Mouse (Mus musculus) midbrain, embryonic 13.5 days (tissue): ENCODE results near the gene Dock4. TPM values are rescaled to one million over a fixed set of nuclear protein-coding genes. Genes with fewer than 3 reads are reported as not detected.

ENCODE experiments used
- ATAC-seq: fragments of 200-750 bp; cut with Nextera tagmentation; 2 replicates; pipeline ENCODE4 v1.8.0; 2017; ENCODE audit warnings: mild to moderate bottlenecking, moderate TSS enrichment, moderate library complexity
- H3K27ac ChIP-seq: fragments of 300-500 bp; sonication (generic); 2 replicates; pipeline ENCODE4 v1.5.1; 2015; ENCODE audit warnings: inconsistent platforms, mild to moderate bottlenecking, moderate library complexity
- H3K27me3 ChIP-seq: fragments of 300-500 bp; sonication (generic); 2 replicates; pipeline ENCODE4 v1.6.1; 2015; ENCODE audit warnings: mild to moderate bottlenecking, inconsistent platforms
- H3K36me3 ChIP-seq: fragments of 300-500 bp; sonication (generic); 2 replicates; pipeline ENCODE4 v1.6.1; 2015; ENCODE audit warnings: mild to moderate bottlenecking, inconsistent platforms
- H3K4me1 ChIP-seq: fragments of 300-500 bp; sonication (generic); replicated peaks from 2 replicates; pipeline ENCODE4 v1.6.1; 2015; ENCODE audit warnings: inconsistent platforms
- H3K4me2 ChIP-seq: fragments of 300-500 bp; sonication (generic); replicated peaks from 2 replicates; pipeline ENCODE4 v1.6.1; 2015; ENCODE audit warnings: moderate library complexity, mild to moderate bottlenecking, inconsistent platforms
- H3K4me3 ChIP-seq: fragments of 300-500 bp; sonication (generic); replicated peaks from 2 replicates; pipeline ENCODE4 v1.5.1; 2015; ENCODE audit warnings: mild to moderate bottlenecking, inconsistent platforms
- H3K9ac ChIP-seq: fragments of 300-500 bp; sonication (generic); replicated peaks from 2 replicates; pipeline ENCODE4 v1.6.1; 2015; ENCODE audit warnings: mild to moderate bottlenecking, inconsistent platforms
- H3K9me3 ChIP-seq: fragments of 300-500 bp; sonication (generic); 2 replicates; pipeline ENCODE4 v1.6.1; 2016; ENCODE audit warnings: mild to moderate bottlenecking, inconsistent platforms
- whole genome bisulfite sequencing: fragments of 180-500 bp; shearing (Covaris S2); methylation state at CpG from one replicate; pipeline ENCODE4 v1.1.7; 2015; 5-methylcytosine and 5-hydroxymethylcytosine counted together
- polyA plus RNA-seq: library from polyadenylated mRNA; unstranded; fragments of >200 nt; fragmentation: Nextera tagmentation; extraction: Ambion mirVana; gene quantifications from 2 replicates; pipeline ENCODE4 v1.2.1, GENCODE M21; 2015

The Dock4 gene
- polyA plus RNA-seq, 1 experiment from 2014 or later, result 38.4 TPM

DNA sequence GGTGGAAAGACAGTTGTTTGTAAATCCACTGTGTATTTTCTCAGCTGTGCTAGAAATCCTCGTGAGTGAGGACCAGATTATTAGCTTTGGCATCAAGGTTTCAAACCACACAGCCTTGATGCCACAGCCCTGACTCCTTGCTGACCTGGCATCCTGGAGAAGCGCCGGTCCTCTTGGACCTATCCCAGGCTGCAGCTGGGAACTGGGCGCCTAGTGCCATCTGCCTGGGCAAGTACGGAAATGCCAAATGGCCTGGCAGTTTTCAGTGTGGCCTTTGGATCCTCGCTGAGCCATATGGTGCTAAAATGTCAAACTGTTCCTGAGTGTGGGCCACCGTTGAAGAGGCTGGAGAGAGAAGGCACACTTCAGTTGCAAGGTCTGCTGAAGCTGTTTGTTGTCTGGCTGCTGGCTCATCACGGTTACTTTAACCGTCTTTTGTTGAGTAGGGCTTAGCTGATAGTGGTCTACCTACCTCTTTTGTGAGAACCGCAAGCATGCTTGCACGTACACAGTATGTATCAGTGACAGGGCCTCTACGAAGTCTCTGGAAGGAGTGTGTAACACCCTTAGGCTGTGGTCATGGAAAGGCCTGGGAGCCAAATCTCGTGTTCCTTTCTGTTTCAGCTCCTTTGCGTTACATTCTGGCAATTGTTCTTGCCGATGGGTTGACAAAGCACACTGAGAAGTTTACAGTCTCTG, 53.3 kb downstream of the Dock4 start:
- WGBS, result 70% methylated on average over 15 of the region's 15 CpGs
- no peak overlapping the region for H3K27ac ChIP-seq
- H3K4me3 ChIP-seq, result no peak overlapping the region
- H3K4me2 ChIP-seq, result no peak overlapping the region
- ATAC-seq, result 0 out of 2 replicates have a peak, but pooled peaks have one; percentile 37
- no peak overlapping the region for H3K9ac ChIP-seq
- H3K4me1 ChIP-seq, result peaks cover 30% of the 10 kb centered on the region
- H3K9me3 ChIP-seq, result no peaks in the 10 kb centered on the region
- H3K27me3 ChIP-seq, result no peaks in the 10 kb centered on the region
- no peaks in the 10 kb centered on the region for H3K36me3 ChIP-seq

DNA sequence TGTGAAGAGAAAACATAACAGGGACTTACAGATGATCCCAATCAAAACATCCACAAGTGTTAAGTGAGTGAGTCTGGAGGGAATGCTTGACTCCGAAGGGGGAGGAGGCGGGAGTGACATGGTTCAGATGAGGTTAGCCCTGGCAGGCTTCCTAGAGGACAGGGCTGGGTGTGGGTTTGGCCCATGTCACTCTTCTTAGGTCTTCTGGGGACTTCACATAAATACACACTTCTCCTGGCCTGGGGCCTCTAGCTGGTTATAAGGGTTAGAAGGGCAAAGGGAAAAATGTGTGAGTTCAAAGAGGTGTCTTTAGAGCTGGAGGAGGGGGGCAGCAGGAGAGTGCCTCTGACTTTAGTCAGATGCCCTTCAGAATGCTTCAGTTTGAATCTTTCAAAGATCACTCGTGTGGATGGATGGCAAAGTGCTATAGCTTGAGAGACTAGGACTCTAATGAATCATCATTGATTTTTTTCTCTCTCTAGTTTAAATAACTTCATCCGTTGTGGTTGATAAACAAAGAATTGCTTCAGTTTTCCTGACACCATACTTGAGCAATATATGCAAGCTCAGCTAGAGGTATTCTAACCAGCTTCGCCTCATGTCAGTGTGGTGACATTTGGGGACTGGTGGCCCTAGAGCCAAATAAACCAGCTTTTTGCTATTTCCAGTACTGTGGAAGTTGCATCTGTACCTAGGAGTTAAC, 54.0 kb downstream of the Dock4 start:
- H3K4me1 ChIP-seq, result peaks cover 30% of the 10 kb centered on the region

DNA sequence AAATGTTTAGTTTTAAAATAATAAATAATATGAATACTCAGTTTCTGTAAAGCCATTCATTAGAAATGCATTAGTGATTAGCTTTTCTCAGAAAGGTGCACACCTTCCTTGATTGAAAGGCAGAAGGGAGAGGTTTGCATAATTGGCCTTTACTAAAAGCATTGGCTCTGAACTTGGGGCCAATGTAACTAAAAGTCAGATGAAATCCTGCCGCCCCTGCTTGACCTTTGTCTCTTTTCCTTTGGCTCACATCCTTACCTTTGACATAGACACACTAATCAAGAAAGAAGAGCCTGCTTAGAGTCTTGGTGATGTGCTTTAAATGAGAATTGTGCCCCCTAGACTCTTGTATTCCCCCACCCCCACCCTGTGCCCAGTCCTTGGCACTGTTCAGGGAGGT, 55.4 kb downstream of the Dock4 start:
- no peaks in the 10 kb centered on the region for H3K9me3 ChIP-seq
- WGBS, result 94% methylated on average over 1 of the region's 1 CpGs

More for the DNA sequence above, 54.0 kb downstream of the Dock4 start:
- H3K9ac ChIP-seq, result no peak overlapping the region
- H3K4me2 ChIP-seq, result no peak overlapping the region
- H3K9me3 ChIP-seq, result no peaks in the 10 kb centered on the region
- H3K4me3 ChIP-seq, result no peak overlapping the region
- H3K27ac ChIP-seq, result no peak overlapping the region
- H3K27me3 ChIP-seq, result no peaks in the 10 kb centered on the region
- WGBS, result 82% methylated on average over 5 of the region's 5 CpGs
- no peaks in the 10 kb centered on the region for H3K36me3 ChIP-seq
- ATAC-seq, result no peak

DNA sequence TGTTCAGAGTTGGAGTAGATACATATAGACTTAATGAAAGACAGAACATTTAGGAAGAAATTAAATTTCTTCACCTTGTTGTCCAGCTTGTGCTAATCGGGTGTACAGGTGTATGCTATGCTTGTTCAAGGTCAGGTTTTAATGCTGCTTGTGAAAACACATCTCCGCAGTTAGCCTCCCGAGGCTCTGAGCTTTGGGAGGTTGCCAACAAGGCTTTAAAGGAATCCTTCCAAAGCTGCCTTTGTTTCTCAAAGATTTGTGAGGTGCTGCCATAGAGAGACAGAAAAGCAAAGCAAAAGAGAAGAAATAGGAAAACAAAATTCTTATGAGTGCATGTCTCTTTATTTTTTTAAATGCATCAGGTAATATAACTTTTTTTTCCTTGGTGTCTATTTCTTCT, 57.8 kb downstream of the Dock4 start:
- Histone ChIP-seq H3K9me3 (no peaks in the 10 kb centered on the region), H3K27me3 (no peaks in the 10 kb centered on the region), H3K4me1 (peaks cover 25% of the 10 kb centered on the region), H3K27ac (no peak overlapping the region), H3K4me3 (no peak overlapping the region), H3K4me2 (no peak overlapping the region), H3K36me3 (no peaks in the 10 kb centered on the region), H3K9ac (no peak overlapping the region)
- 73% methylated on average over 3 of the region's 3 CpGs for WGBS
- ATAC-seq, result no peak

More for the DNA sequence above, 55.4 kb downstream of the Dock4 start:
- no peak overlapping the region for H3K27ac ChIP-seq
- no peaks in the 10 kb centered on the region for H3K27me3 ChIP-seq
- no peak overlapping the region for H3K4me3 ChIP-seq
- H3K4me1 ChIP-seq, result peaks cover 29% of the 10 kb centered on the region
- no peak for ATAC-seq
- no peak overlapping the region for H3K4me2 ChIP-seq
- H3K36me3 ChIP-seq, result no peaks in the 10 kb centered on the region
- H3K9ac ChIP-seq, result no peak overlapping the region

DNA sequence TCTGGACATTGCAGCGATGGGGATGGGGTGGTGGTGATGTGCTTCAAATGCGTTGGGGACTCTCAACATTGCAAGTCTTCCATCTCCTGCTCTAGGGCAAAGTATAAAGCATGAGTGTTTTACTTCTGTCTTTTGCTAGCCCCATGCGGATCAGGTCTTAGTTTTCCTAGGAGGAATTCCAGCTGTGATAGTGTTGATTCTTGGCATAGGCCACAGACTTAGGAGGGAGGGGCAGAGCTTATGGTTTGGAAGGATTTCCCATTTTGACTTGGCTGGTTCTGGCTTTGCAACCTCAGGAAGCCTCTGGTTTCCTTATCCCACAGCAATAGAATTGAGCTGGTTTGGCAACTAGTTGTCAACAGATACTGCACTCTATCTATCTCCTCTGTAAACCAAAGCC, 58.9 kb downstream of the Dock4 start:
- H3K27ac ChIP-seq, result no peak overlapping the region
- no peak for ATAC-seq
- H3K4me3 ChIP-seq, result no peak overlapping the region
- no peaks in the 10 kb centered on the region for H3K27me3 ChIP-seq
- H3K36me3 ChIP-seq, result no peaks in the 10 kb centered on the region
- peaks cover 14% of the 10 kb centered on the region for H3K4me1 ChIP-seq
- 91% methylated on average over 3 of the region's 3 CpGs for WGBS
- no peak overlapping the region for H3K9ac ChIP-seq
- no peaks in the 10 kb centered on the region for H3K9me3 ChIP-seq
- no peak overlapping the region for H3K4me2 ChIP-seq

DNA sequence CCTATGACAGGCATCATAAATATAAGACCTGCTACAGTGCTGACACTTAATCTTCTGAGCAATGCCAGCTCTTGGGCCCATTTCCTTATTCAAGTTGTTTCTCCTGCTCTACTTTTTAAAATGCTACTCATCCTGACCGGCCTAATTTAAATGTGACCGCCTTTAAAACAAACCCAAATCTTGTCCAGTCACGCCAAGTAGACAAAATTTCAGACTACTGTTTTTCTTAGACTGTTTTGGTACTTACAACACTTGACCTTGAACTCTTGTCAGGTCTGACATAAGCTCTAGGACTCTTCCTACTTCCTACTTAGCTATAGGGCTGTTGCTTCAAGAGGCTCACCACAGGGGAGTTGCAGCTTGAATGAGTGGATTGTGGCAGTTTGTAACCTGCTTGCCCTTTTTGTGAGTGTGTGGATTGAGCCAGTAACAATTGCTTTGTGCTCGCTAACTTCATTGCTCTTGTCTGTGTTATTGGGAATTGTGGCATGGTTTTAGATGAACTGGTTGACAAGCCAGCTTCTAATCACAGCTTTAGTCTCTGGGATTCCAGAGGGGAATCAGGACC, 62.2 kb downstream of the Dock4 start:
- Histone ChIP-seq H3K27me3 (no peaks in the 10 kb centered on the region), H3K4me1 (peaks cover 26% of the 10 kb centered on the region), H3K36me3 (no peaks in the 10 kb centered on the region), H3K4me3 (no peak overlapping the region), H3K9ac (no peak overlapping the region), H3K4me2 (no peak overlapping the region), H3K27ac (peak overlapping the region; percentile 1; the same call in 1 of the 2 replicates), H3K9me3 (no peaks in the 10 kb centered on the region)
- 52% methylated on average over 4 of the region's 4 CpGs for WGBS
- no peak for ATAC-seq

DNA sequence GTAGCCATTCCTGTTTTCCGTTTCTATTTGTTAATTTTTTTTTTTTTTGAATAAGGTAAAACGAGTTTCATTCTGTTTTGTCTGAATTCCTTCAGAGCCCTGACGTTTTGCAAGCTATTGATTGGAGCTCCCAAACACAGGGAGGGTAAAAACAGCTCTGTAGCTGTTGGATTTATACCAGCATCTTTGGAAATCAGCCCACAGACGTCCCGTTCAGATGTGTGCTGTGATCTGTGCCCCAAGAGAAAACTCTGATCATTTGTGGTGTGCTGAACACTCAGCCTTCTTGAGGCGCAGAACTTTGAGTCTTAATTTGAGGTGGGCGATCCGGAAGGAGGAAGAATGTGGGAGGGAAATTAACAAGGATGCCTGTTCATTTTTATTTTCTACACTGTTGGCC, 62.7 kb downstream of the Dock4 start:
- Histone ChIP-seq H3K4me3 (no peak overlapping the region), H3K36me3 (no peaks in the 10 kb centered on the region), H3K9me3 (no peaks in the 10 kb centered on the region), H3K4me1 (peaks cover 30% of the 10 kb centered on the region), H3K27ac (peak overlapping the region; percentile 1; the same call in 1 of the 2 replicates), H3K4me2 (no peak overlapping the region), H3K9ac (no peak overlapping the region), H3K27me3 (no peaks in the 10 kb centered on the region)
- 36% methylated on average over 8 of the region's 8 CpGs for WGBS
- ATAC-seq, result no peak

DNA sequence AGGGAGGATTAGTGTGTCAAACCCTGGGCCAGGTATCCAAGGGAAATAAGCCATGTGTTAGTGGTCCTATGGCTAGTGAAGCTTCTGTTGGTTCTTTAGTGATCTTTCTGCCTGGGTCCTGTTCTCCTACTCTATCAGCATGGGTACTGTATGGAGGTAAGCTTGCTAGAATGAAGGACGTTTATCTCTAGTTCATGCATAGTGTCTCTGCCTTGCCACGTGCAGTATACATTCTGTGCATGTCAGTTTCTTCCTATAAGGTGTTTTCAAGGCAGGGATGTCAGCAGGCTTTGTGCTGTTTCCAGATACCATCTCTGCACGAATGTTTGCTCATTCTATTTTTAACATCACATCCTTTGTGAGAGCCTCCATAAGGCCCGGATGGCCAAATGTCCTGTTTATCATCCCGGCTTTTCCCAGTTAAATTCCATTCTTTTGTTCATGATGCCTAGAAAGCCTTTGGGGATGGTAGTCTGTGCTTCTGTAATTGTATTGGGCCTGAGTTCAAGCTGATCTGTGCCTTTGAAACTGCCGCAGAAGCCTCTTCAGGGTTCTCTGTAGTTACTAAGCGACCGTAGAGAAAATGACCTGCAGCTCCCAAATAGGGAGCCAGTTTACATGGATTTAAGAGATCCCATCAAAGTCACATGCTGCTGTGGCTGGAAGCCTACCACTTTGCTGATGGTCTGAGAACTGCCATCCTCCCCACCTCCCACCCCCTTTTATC, 66.1 kb downstream of the Dock4 start:
- H3K4me3 ChIP-seq, result no peak overlapping the region
- no peaks in the 10 kb centered on the region for H3K36me3 ChIP-seq
- H3K4me1 ChIP-seq, result peaks cover 33% of the 10 kb centered on the region
- H3K27ac ChIP-seq, result peak overlapping the region; percentile 62
- H3K27me3 ChIP-seq, result no peaks in the 10 kb centered on the region
- no peak overlapping the region for H3K9ac ChIP-seq
- ATAC-seq, result peak; percentile 71
- H3K4me2 ChIP-seq, result no peak overlapping the region
- no peaks in the 10 kb centered on the region for H3K9me3 ChIP-seq
- 24% methylated on average over 8 of the region's 8 CpGs for WGBS

DNA sequence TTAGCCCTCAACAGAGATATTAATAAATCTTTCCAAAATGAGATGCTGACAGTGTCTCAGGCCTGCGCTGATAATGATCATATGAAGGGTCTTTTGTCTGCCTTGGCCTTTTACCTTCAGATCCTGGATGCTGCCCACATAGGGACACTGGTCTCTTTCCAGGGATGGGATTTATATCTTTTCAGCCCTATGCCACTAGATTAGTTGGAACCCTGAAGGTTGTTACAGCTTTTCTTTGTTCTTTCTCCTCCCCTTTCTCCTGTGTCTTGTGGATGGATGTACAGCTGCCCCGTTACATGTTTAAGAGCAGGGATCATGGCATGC, 66.6 kb downstream of the Dock4 start:
- H3K36me3 ChIP-seq, result no peaks in the 10 kb centered on the region
- no peak overlapping the region for H3K4me2 ChIP-seq
- no peak overlapping the region for H3K4me3 ChIP-seq
- H3K4me1 ChIP-seq, result peaks cover 33% of the 10 kb centered on the region
- peak; percentile 64; the same call in 1 of the 2 replicates for ATAC-seq
- no peak overlapping the region for H3K9ac ChIP-seq
- WGBS, result 45% methylated on average over 2 of the region's 2 CpGs
- no peaks in the 10 kb centered on the region for H3K27me3 ChIP-seq
- H3K9me3 ChIP-seq, result no peaks in the 10 kb centered on the region
- H3K27ac ChIP-seq, result peak overlapping the region; percentile 62

DNA sequence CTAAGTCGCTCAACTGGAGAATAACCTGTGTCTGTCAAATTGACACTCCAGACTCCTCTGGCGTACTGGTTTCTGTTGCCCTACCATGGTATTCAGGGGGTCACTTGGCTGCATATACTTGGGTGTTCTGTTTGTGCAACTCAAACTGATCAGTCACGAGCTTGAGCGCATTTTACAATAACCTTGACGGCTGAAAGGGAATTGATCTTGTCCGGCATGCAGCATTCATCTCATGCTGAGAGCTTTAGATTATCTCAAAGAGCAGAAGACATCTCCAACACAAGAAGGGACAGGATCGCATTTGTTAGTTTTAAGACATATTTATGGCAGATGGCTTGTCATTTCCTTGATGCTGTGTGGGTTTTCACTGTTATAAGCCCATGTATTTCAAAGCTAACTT, 67.2 kb downstream of the Dock4 start:
- H3K9me3 ChIP-seq, result no peaks in the 10 kb centered on the region
- H3K4me2 ChIP-seq, result no peak overlapping the region
- no peak for ATAC-seq
- H3K36me3 ChIP-seq, result no peaks in the 10 kb centered on the region
- no peak overlapping the region for H3K4me3 ChIP-seq
- peak overlapping the region; percentile 64 for H3K27ac ChIP-seq
- H3K27me3 ChIP-seq, result no peaks in the 10 kb centered on the region
- WGBS, result 29% methylated on average over 7 of the region's 7 CpGs
- peaks cover 28% of the 10 kb centered on the region for H3K4me1 ChIP-seq
- no peak overlapping the region for H3K9ac ChIP-seq

DNA sequence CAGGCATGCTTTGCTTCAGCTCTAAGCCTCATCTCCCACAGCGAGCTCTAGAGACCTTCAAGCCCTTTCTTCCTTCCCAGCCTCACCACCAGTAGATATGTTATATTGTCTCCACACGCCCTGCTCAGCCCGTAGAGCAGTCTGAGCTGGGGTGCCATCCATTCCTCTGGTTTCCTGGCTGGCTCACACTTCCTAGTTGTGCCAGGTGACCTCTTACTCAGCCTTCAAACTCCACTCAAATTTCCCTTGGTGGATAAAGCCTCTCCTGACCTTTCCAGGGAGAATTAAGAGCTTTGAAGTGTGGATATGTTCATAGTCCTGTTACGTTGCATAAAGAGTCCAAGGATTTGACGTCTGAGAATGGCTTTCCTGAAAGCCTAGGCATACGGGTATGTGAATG, 68.3 kb downstream of the Dock4 start:
- Histone ChIP-seq H3K27ac (no peak overlapping the region), H3K9ac (no peak overlapping the region), H3K4me3 (no peak overlapping the region), H3K4me1 (peaks cover 22% of the 10 kb centered on the region), H3K4me2 (no peak overlapping the region), H3K27me3 (no peaks in the 10 kb centered on the region), H3K9me3 (no peaks in the 10 kb centered on the region), H3K36me3 (no peaks in the 10 kb centered on the region)
- WGBS, result 74% methylated on average over 6 of the region's 6 CpGs
- no peak for ATAC-seq

DNA sequence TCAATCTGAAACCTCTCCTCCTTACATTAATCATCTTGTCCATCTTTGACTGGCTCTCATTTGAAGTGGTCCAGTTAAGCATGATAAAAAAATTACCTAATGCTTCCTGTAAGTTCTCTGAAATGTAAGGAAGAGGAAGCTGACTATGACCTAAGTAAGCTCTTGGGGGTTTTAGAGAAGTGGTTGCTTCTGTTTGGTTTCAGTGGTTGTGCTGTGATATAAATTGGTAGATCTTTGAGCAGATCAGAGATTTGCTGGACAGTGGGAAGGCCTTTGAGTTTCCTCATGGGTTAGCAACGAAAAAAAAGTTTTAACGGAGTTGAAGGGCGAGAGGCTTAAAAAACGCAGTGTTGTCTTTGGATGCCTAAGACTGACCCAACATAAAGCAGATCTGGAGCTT, 76.7 kb downstream of the Dock4 start:
- Histone ChIP-seq H3K27me3 (no peaks in the 10 kb centered on the region), H3K4me2 (no peak overlapping the region), H3K9ac (no peak overlapping the region), H3K4me3 (no peak overlapping the region), H3K27ac (no peak overlapping the region), H3K36me3 (no peaks in the 10 kb centered on the region), H3K9me3 (no peaks in the 10 kb centered on the region), H3K4me1 (no peaks in the 10 kb centered on the region)
- 93% methylated on average over 4 of the region's 4 CpGs for WGBS
- ATAC-seq, result no peak
